Mouse (Mus musculus) C2C12 (cell line): Measurements from ENCODE around the gene Ccser1. TPM values are rescaled to one million over a fixed set of nuclear protein-coding genes. Genes with fewer than 3 reads are reported as not detected.

ENCODE experiments used
- H3K27me3 ChIP-seq: one replicate; pipeline ENCODE4 v1.6.1; 2011; ENCODE audit not compliant: control insufficient read depth, insufficient read depth, insufficient read length
- H3K36me3 ChIP-seq: one replicate; pipeline ENCODE4 v1.6.1; 2011; ENCODE audit not compliant: control insufficient read depth, insufficient read depth
- H3K4me3 ChIP-seq: one replicate; pipeline ENCODE4 v1.5.1; 2011; ENCODE audit warnings: mild to moderate bottlenecking, control low read depth; ENCODE audit not compliant: poor library complexity, insufficient read depth, severe bottlenecking
- H3K79me2 ChIP-seq: one replicate; pipeline ENCODE4 v1.6.1; 2011; ENCODE audit not compliant: control insufficient read depth, insufficient read depth
- H3K79me3 ChIP-seq: one replicate; pipeline ENCODE4 v1.6.1; 2011; ENCODE audit warnings: low read depth, control low read depth
- H3ac ChIP-seq: one replicate; pipeline ENCODE3; 2011; ENCODE audit warnings: low read depth; ENCODE audit not compliant: control insufficient read depth, insufficient read length
- CEBPB ChIP-seq: IDR thresholded peaks from one replicate; pipeline ENCODE4 v1.6.1; 2011; ENCODE audit warnings: low read depth, mild to moderate bottlenecking, control low read depth, moderate library complexity
- CTCF ChIP-seq: IDR thresholded peaks from one replicate; pipeline ENCODE4 v1.5.1; 2011; ENCODE audit not compliant: control insufficient read depth, insufficient read depth, insufficient read length
- FOSL1 ChIP-seq: IDR thresholded peaks from one replicate; pipeline ENCODE4 v1.8.0; 2011; ENCODE audit warnings: mild to moderate bottlenecking, low read length; ENCODE audit not compliant: poor library complexity, insufficient read depth, severe bottlenecking
- MAX ChIP-seq: IDR thresholded peaks from one replicate; pipeline ENCODE4 v1.6.1; 2011; ENCODE audit warnings: mild to moderate bottlenecking, control low read depth
- MYOD1 ChIP-seq: IDR thresholded peaks from one replicate; pipeline ENCODE4 v1.6.1; 2011; ENCODE audit warnings: low read depth; ENCODE audit not compliant: control insufficient read depth, insufficient read length
- MYOG ChIP-seq: IDR thresholded peaks from one replicate; pipeline ENCODE4 v1.6.1; 2011; ENCODE audit not compliant: control insufficient read depth, insufficient read length; ENCODE audit errors: extremely low read depth
- USF1 ChIP-seq: IDR thresholded peaks from one replicate; pipeline ENCODE4 v1.6.1; 2011; ENCODE audit warnings: low read depth, mild to moderate bottlenecking, control low read depth, moderate library complexity
- polyA plus RNA-seq: library from polyadenylated mRNA; unstranded; fragments of >200 nt; fragmentation: generic; extraction: Trizol; gene quantifications from one replicate; pipeline ENCODE4 v1.2.1, GENCODE M21; 2012; ENCODE audit warnings: missing spikeins

Ccser1 gene
- polyA plus RNA-seq, 1 experiment = 0.68 TPM

GRCm38 (mm10) chr6:62196496-62197188, 1016.5 kb downstream of the Ccser1 start:
- Histone ChIP-seq H3K79me3 (no peaks in the 10 kb centered on the region), H3ac (no peak overlapping the region), H3K36me3 (no peaks in the 10 kb centered on the region), H3K4me3 (no peak overlapping the region), H3K79me2 (no peaks in the 10 kb centered on the region), H3K27me3 (no peaks in the 10 kb centered on the region)
- TF ChIP-seq CTCF = no peak

- H3K4me3 ChIP-seq = no peak overlapping the region
- H3K27me3 ChIP-seq = no peaks in the 10 kb centered on the region
- H3K79me3 ChIP-seq = no peaks in the 10 kb centered on the region
- no peak overlapping the region for H3ac ChIP-seq
- no peaks in the 10 kb centered on the region for H3K79me2 ChIP-seq
- H3K36me3 ChIP-seq = no peaks in the 10 kb centered on the region
- TF ChIP-seq FOSL1 (no peak), CEBPB (no peak), CTCF (no peak), MAX (no peak), MYOD1 (no peak), USF1 (no peak), MYOG (no peak)
Measured at GRCm38 (mm10) chr6:62198768-62199167, 1018.6 kb downstream of the Ccser1 start.

DNA sequence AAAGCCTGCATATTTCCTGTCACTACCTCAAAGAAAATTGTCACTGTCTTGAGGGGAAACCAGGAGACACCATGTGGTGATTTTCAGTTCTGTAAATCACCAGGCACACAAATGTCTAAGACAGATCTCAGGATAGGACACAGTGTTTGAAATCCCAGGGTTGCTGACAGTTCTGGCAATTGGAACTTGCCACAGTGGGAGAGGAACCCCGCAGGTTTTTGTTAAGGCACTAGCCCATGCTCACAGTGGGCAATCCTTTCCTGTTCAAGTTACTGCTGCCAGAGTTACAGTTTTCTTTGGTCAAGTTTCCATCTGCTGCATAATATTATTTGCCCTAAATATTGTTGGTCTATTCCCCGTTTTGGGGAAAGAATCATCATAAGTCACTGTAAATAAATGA, 1024.9 kb downstream of the Ccser1 start:
- TF ChIP-seq MYOG = no peak
- no peak for TF ChIP-seq USF1
- no peak for TF ChIP-seq CTCF
- TF ChIP-seq MAX = no peak
- TF ChIP-seq CEBPB = no peak
- no peak for TF ChIP-seq MYOD1
- no peak for TF ChIP-seq FOSL1
- no peak overlapping the region for H3K4me3 ChIP-seq

DNA sequence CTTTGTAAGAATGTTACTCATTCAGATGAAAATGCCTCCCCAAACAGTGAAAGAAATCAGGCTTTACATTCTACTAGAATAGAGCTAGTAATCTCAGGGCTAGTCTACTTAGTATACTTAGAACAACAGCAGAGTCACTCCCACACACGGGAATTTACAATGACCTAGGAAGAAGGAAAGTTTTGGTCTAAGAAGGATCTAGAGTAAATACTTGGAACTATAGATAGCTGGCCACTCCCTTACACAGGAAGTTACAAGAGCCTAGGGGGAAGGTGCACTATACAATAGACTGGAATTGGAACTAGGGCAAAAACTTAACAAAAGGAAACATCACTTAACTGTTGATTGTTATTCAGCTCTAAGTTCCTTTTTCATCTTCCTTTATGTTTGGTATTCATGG, 1041.7 kb downstream of the Ccser1 start:
- no peaks in the 10 kb centered on the region for H3K79me3 ChIP-seq
- TF ChIP-seq USF1 (no peak), MYOD1 (no peak), MYOG (no peak), CEBPB (no peak), MAX (no peak), CTCF (no peak), FOSL1 (no peak)
- H3K79me2 ChIP-seq = no peaks in the 10 kb centered on the region
- no peaks in the 10 kb centered on the region for H3K36me3 ChIP-seq
- no peak overlapping the region for H3ac ChIP-seq
- H3K27me3 ChIP-seq = no peaks in the 10 kb centered on the region
- no peak overlapping the region for H3K4me3 ChIP-seq

More for the DNA sequence above, 1024.9 kb downstream of the Ccser1 start:
- no peaks in the 10 kb centered on the region for H3K36me3 ChIP-seq
- H3K79me3 ChIP-seq = no peaks in the 10 kb centered on the region
- no peak overlapping the region for H3ac ChIP-seq
- H3K27me3 ChIP-seq = no peaks in the 10 kb centered on the region
- no peaks in the 10 kb centered on the region for H3K79me2 ChIP-seq

- Histone ChIP-seq H3K79me3 (no peaks in the 10 kb centered on the region), H3K27me3 (no peaks in the 10 kb centered on the region), H3K79me2 (no peaks in the 10 kb centered on the region), H3K4me3 (no peak overlapping the region), H3K36me3 (no peaks in the 10 kb centered on the region), H3ac (no peak overlapping the region)
- TF ChIP-seq MYOD1 (no peak), MAX (no peak), MYOG (no peak), FOSL1 (no peak), CEBPB (no peak), USF1 (no peak), CTCF (no peak)
Measured at GRCm38 (mm10) chr6:62263899-62264298, 1083.8 kb downstream of the Ccser1 start.

DNA sequence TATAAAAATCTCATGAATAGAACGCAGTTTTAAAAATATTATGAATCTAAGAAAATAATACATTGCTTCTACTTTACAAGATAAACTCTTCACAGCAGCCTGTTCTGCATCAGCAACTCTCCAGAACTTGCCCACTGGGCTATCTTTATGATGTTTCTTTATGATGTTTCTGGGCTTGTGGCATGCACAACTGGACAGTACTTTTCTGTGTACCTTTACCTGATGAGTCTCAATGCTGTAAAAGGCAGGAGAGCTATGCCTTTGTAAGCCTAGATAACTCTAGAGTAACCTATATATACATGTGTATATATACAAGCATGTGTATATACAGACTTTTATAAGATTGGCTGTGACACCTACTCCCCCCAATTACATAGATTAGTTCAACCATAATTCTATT, 1084.4 kb downstream of the Ccser1 start:
- no peaks in the 10 kb centered on the region for H3K79me3 ChIP-seq
- H3K27me3 ChIP-seq = no peaks in the 10 kb centered on the region
- no peak overlapping the region for H3ac ChIP-seq
- TF ChIP-seq MAX (no peak), CEBPB (no peak), FOSL1 (no peak), USF1 (no peak)
- no peaks in the 10 kb centered on the region for H3K79me2 ChIP-seq
- H3K4me3 ChIP-seq = no peak overlapping the region
- no peaks in the 10 kb centered on the region for H3K36me3 ChIP-seq
